Mouse (Mus musculus) MEL (cell line): Measurements from ENCODE around the gene Pecam1. TPM values are rescaled to one million over a fixed set of nuclear protein-coding genes. Genes with fewer than 3 reads are reported as not detected.

ENCODE experiments used
- DNase-seq: peaks from one replicate; pipeline ENCODE4 v3.0.0; 2011; ENCODE audit warnings: low read depth, low spot score
- H3K27ac ChIP-seq: 2 replicates; pipeline ENCODE4 v1.5.1; 2012; ENCODE audit warnings: low read depth, mild to moderate bottlenecking, control low read depth, low read length, moderate library complexity; ENCODE audit not compliant: control insufficient read depth
- H3K27me3 ChIP-seq, 2 experiments: fragments of 150-350 bp in 1 of 2; sonication (generic) in 1 of 2; 2 replicates each; pipeline ENCODE4 v1.6.1; 2012; ENCODE audit warnings: low read length in 2 of 2, mild to moderate bottlenecking in 2 of 2, improper control_type of control experiment in 1 of 2, moderate library complexity in 1 of 2; ENCODE audit not compliant: insufficient read depth in 2 of 2, control insufficient read depth in 1 of 2
- H3K36me3 ChIP-seq, 2 experiments: 2 replicates each; pipeline ENCODE4 v1.6.1; 2012 to 2014; ENCODE audit warnings: low read length in 2 of 2, improper control_type of control experiment in 1 of 2, inconsistent platforms in 1 of 2, mild to moderate bottlenecking in 1 of 2; ENCODE audit not compliant: insufficient read depth in 2 of 2, control insufficient read depth in 1 of 2
- H3K4me1 ChIP-seq, 2 experiments: fragments of 150-350 bp in 1 of 2; sonication (generic) in 1 of 2; 2 replicates each; pipeline ENCODE4 v1.6.1; 2012; ENCODE audit warnings: low read length in 2 of 2, improper control_type of control experiment in 1 of 2, mild to moderate bottlenecking in 1 of 2; ENCODE audit not compliant: insufficient read depth in 2 of 2, control insufficient read depth in 1 of 2
- H3K4me3 ChIP-seq, 2 experiments: fragments of 150-350 bp in 1 of 2; sonication (generic) in 1 of 2; 2 replicates each; pipeline ENCODE4 v1.5.1; 2012; ENCODE audit warnings: low read depth in 2 of 2, low read length in 2 of 2, mild to moderate bottlenecking in 2 of 2, moderate library complexity in 2 of 2, control low read depth in 1 of 2, improper control_type of control experiment in 1 of 2; ENCODE audit not compliant: control insufficient read depth in 1 of 2, insufficient read depth in 1 of 2
- H3K79me2 ChIP-seq: 2 replicates; pipeline ENCODE4 v1.6.1; 2012; ENCODE audit warnings: mild to moderate bottlenecking, low read length, moderate library complexity; ENCODE audit not compliant: control insufficient read depth, poor library complexity, insufficient read depth
- H3K9ac ChIP-seq: 2 replicates; pipeline ENCODE4 v1.6.1; 2012; ENCODE audit warnings: low read depth, mild to moderate bottlenecking, control low read depth, low read length, moderate library complexity; ENCODE audit not compliant: control insufficient read depth, poor library complexity, severe bottlenecking
- H3K9me3 ChIP-seq: fragments of 150-350 bp; sonication (generic); replicated peaks from 2 replicates; pipeline ENCODE4 v1.6.1; 2012; ENCODE audit warnings: mild to moderate bottlenecking, low read length, improper control_type of control experiment, moderate library complexity; ENCODE audit not compliant: insufficient read depth
- BHLHE40 ChIP-seq: IDR thresholded peaks from 2 replicates; pipeline ENCODE4 v1.6.1; 2012; ENCODE audit warnings: low read depth, mild to moderate bottlenecking, inconsistent platforms, low read length, improper control_type of control experiment, borderline replicate concordance
- CHD2 ChIP-seq: IDR thresholded peaks from 2 replicates; pipeline ENCODE4 v1.6.1; 2011; ENCODE audit warnings: low read length, improper control_type of control experiment
- E2F4 ChIP-seq: IDR thresholded peaks from 2 replicates; pipeline ENCODE4 v1.6.1; 2011; ENCODE audit warnings: low read depth, low read length, improper control_type of control experiment, borderline replicate concordance
- EP300 ChIP-seq, 2 experiments: IDR thresholded peaks; 2 replicates each; pipeline ENCODE4 v1.6.1; 2011; ENCODE audit warnings: improper control_type of control experiment in 2 of 2, low read length in 2 of 2, low read depth in 1 of 2, mild to moderate bottlenecking in 1 of 2
- ETS1 ChIP-seq: IDR thresholded peaks from 2 replicates; pipeline ENCODE4 v1.6.1; 2012; ENCODE audit warnings: low read depth, mild to moderate bottlenecking, inconsistent platforms, low read length, improper control_type of control experiment, moderate library complexity
- HCFC1 ChIP-seq: IDR thresholded peaks from 2 replicates; pipeline ENCODE4 v1.6.1; 2012; ENCODE audit warnings: low read depth, mild to moderate bottlenecking, inconsistent platforms, low read length, improper control_type of control experiment, moderate library complexity
- KAT2A ChIP-seq: conservative IDR thresholded peaks from 2 replicates; pipeline ENCODE4 v1.6.1; 2012; ENCODE audit warnings: low read depth, low read length, improper control_type of control experiment, inconsistent platforms
- MAFK ChIP-seq: IDR thresholded peaks from 2 replicates; pipeline ENCODE4 v1.6.1; 2011; ENCODE audit warnings: low read depth, mild to moderate bottlenecking, low read length, improper control_type of control experiment, borderline replicate concordance
- MAZ ChIP-seq: IDR thresholded peaks from 2 replicates; pipeline ENCODE4 v1.6.1; 2012; ENCODE audit warnings: low read depth, mild to moderate bottlenecking, inconsistent platforms, low read length, improper control_type of control experiment
- MEF2A ChIP-seq: IDR thresholded peaks from 2 replicates; pipeline ENCODE4 v1.6.1; 2014; ENCODE audit warnings: low read depth, mild to moderate bottlenecking, inconsistent platforms, low read length, improper control_type of control experiment; ENCODE audit not compliant: poor library complexity, insufficient replicate concordance, severe bottlenecking; ENCODE audit errors: extremely low read depth
- MYC ChIP-seq: IDR thresholded peaks from 2 replicates; pipeline ENCODE4 v1.6.1; 2011; ENCODE audit warnings: low read depth, mild to moderate bottlenecking, low read length, improper control_type of control experiment, moderate library complexity
- NELFE ChIP-seq: IDR thresholded peaks from 2 replicates; pipeline ENCODE4 v1.6.1; 2011; ENCODE audit warnings: low read depth, low read length, improper control_type of control experiment
- NRF1 ChIP-seq: IDR thresholded peaks from 2 replicates; pipeline ENCODE4 v1.6.1; 2014; ENCODE audit warnings: low read depth, mild to moderate bottlenecking, inconsistent platforms, low read length, improper control_type of control experiment, moderate library complexity; ENCODE audit not compliant: poor library complexity, insufficient read depth, severe bottlenecking
- POLR2A ChIP-seq, 2 experiments: IDR thresholded peaks; 2 replicates each; pipeline ENCODE4 v1.6.1; 2011 to 2012; ENCODE audit warnings: low read length in 2 of 2, mild to moderate bottlenecking in 2 of 2, control low read depth in 1 of 2, improper control_type of control experiment in 1 of 2, low read depth in 1 of 2, moderate library complexity in 1 of 2; ENCODE audit not compliant: control insufficient read depth in 1 of 2, insufficient read depth in 1 of 2, poor library complexity in 1 of 2
- POLR2AphosphoS5 ChIP-seq: IDR thresholded peaks from 2 replicates; pipeline ENCODE4 v1.6.1; 2012; ENCODE audit warnings: low read depth, borderline replicate concordance, mild to moderate bottlenecking, inconsistent platforms, low read length, moderate library complexity, mixed read lengths
- RAD21 ChIP-seq: IDR thresholded peaks from 2 replicates; pipeline ENCODE4 v1.6.1; 2011; ENCODE audit warnings: mild to moderate bottlenecking, low read depth, low read length, improper control_type of control experiment
- SIN3A ChIP-seq: IDR thresholded peaks from 2 replicates; pipeline ENCODE4 v1.6.1; 2012; ENCODE audit warnings: low read length, improper control_type of control experiment, inconsistent platforms
- SMC3 ChIP-seq: IDR thresholded peaks from 2 replicates; pipeline ENCODE4 v1.6.1; 2011; ENCODE audit warnings: low read depth, low read length, improper control_type of control experiment
- TAL1 ChIP-seq: IDR thresholded peaks from 2 replicates; pipeline ENCODE4 v1.6.1; 2012; ENCODE audit warnings: mild to moderate bottlenecking, inconsistent platforms, low read length, moderate library complexity, mixed read lengths
- TCF12 ChIP-seq: IDR thresholded peaks from 2 replicates; pipeline ENCODE4 v1.6.1; 2014; ENCODE audit warnings: low read depth, mild to moderate bottlenecking, inconsistent platforms, low read length, improper control_type of control experiment, moderate library complexity
- UBTF ChIP-seq: IDR thresholded peaks from 2 replicates; pipeline ENCODE4 v1.6.1; 2012; ENCODE audit warnings: low read depth, mild to moderate bottlenecking, inconsistent platforms, low read length, improper control_type of control experiment, moderate library complexity, borderline replicate concordance; ENCODE audit not compliant: insufficient read depth
- USF1 ChIP-seq: IDR thresholded peaks from 2 replicates; pipeline ENCODE4 v1.6.1; 2014; ENCODE audit warnings: low read depth, mild to moderate bottlenecking, inconsistent platforms, low read length, improper control_type of control experiment, moderate library complexity
- USF2 ChIP-seq, 2 experiments: IDR thresholded peaks; 2 replicates each; pipeline ENCODE4 v1.6.1; 2011 to 2012; ENCODE audit warnings: improper control_type of control experiment in 2 of 2, low read length in 2 of 2, borderline replicate concordance in 1 of 2, inconsistent platforms in 1 of 2, low read depth in 1 of 2, mild to moderate bottlenecking in 1 of 2; ENCODE audit not compliant: insufficient read depth in 1 of 2
- ZC3H11A ChIP-seq: IDR thresholded peaks from 2 replicates; pipeline ENCODE4 v1.6.1; 2012; ENCODE audit warnings: low read depth, mild to moderate bottlenecking, inconsistent platforms, low read length, improper control_type of control experiment
- ZMIZ1 ChIP-seq: IDR thresholded peaks from 2 replicates; pipeline ENCODE4 v1.6.1; 2012; ENCODE audit warnings: low read depth, mild to moderate bottlenecking, inconsistent platforms, low read length, improper control_type of control experiment, moderate library complexity
- polyA plus RNA-seq, 2 experiments: library from polyadenylated mRNA; stranded (reverse) in 1 of 2; unstranded in 1 of 2; fragments of >175 nt in 1 of 2; fragments of >200 nt in 1 of 2; gene quantifications; 2 replicates each; pipeline versions ENCODE4 v1.2.1 to v1.2.4; 2012; ENCODE audit warnings: low replicate concordance in 2 of 2, low read depth in 1 of 2; ENCODE audit not compliant: insufficient read length in 2 of 2, insufficient read depth in 1 of 2, missing spikeins in 1 of 2
- total RNA-seq: library from RNA; depleted of rRNA; stranded (reverse); fragments of 300-350 nt; gene quantifications from 2 replicates; pipeline ENCODE4 v1.2.3, GENCODE M21; 2012

The Pecam1 gene
- total and polyA plus RNA-seq, 3 experiments: 0.12 to 0.14 TPM; not detected in 1

GRCm38 (mm10) chr11:106668336-106668735 is 82.1 kb downstream of the Pecam1 start:
- Histone ChIP-seq H3K9ac (no peak overlapping the region), H3K36me3 (peaks cover 0 to 13% of the 10 kb centered on the region in 2 experiments; a peak in 2 of 4 replicates), H3K27me3 (no peaks in the 10 kb centered on the region), H3K27ac (no peak overlapping the region), H3K4me3 (no peak overlapping the region), H3K4me1 (peaks cover 2 to 15% of the 10 kb centered on the region in 2 experiments; a peak in 3 of 4 replicates), H3K79me2 (no peaks in the 10 kb centered on the region), H3K9me3 (no peaks in the 10 kb centered on the region)
- TF ChIP-seq E2F4: no peak
- no peak for TF ChIP-seq POLR2A (IDR thresholded peaks at IDR 0.05; ENCODE audit: control insufficient read depth in 1 of 2, insufficient read depth in 1 of 2, low read depth in 1 of 2, low read length in 2 of 2, poor library complexity in 1 of 2)
- no peak for TF ChIP-seq USF2 (IDR thresholded peaks at IDR 0.05; ENCODE audit: borderline replicate concordance in 1 of 2, insufficient read depth in 1 of 2, low read depth in 1 of 2, low read length in 2 of 2)
- TF ChIP-seq ZMIZ1: no peak
- TF ChIP-seq NELFE: no peak
- TF ChIP-seq MAZ: no peak
- TF ChIP-seq HCFC1: no peak
- no peak for TF ChIP-seq SMC3
- no peak for TF ChIP-seq USF1
- TF ChIP-seq UBTF: no peak
- no peak for TF ChIP-seq ZC3H11A
- TF ChIP-seq EP300 (IDR thresholded peaks at IDR 0.05; ENCODE audit: low read depth in 1 of 2, low read length in 2 of 2): no peak
- TF ChIP-seq MEF2A: no peak
- no peak for DNase-seq

GRCm38 (mm10) chr11:106667855-106668254 is 82.6 kb downstream of the Pecam1 start:
- Histone ChIP-seq H3K79me2 (no peaks in the 10 kb centered on the region), H3K27me3 (no peaks in the 10 kb centered on the region), H3K4me3 (no peak overlapping the region), H3K9ac (no peak overlapping the region), H3K4me1 (peaks cover 2 to 15% of the 10 kb centered on the region in 2 experiments; a peak in 3 of 4 replicates), H3K27ac (no peak overlapping the region), H3K9me3 (no peaks in the 10 kb centered on the region), H3K36me3 (peaks cover 0 to 13% of the 10 kb centered on the region in 2 experiments; a peak in 2 of 4 replicates)
- no peak for TF ChIP-seq SIN3A
- no peak for TF ChIP-seq RAD21
- TF ChIP-seq ZMIZ1: no peak
- TF ChIP-seq TCF12: no peak
- no peak for TF ChIP-seq NRF1
- TF ChIP-seq EP300 (IDR thresholded peaks at IDR 0.05; ENCODE audit: low read depth in 1 of 2, low read length in 2 of 2): no peak
- TF ChIP-seq TAL1: no peak
- no peak for TF ChIP-seq BHLHE40
- no peak for TF ChIP-seq POLR2AphosphoS5
- TF ChIP-seq KAT2A: no peak
- no peak for TF ChIP-seq MAZ
- no peak for TF ChIP-seq MYC
- TF ChIP-seq CHD2: no peak
- TF ChIP-seq MAFK: no peak
- TF ChIP-seq HCFC1: no peak
- no peak for TF ChIP-seq ZC3H11A
- no peak for TF ChIP-seq POLR2A (IDR thresholded peaks at IDR 0.05; ENCODE audit: control insufficient read depth in 1 of 2, insufficient read depth in 1 of 2, low read depth in 1 of 2, low read length in 2 of 2, poor library complexity in 1 of 2)
- TF ChIP-seq ETS1: no peak
- no peak for DNase-seq
